Mouse (Mus musculus) limb, embryonic 10.5 days (tissue): ENCODE data around the gene Flcn. TPM values are rescaled to one million over a fixed set of nuclear protein-coding genes. Genes with fewer than 3 reads are reported as not detected.

ENCODE experiments used
- DNase-seq: peaks from one replicate; pipeline ENCODE4 v3.0.0-alpha.2; 2017; ENCODE audit warnings: low spot score
- H3K27ac ChIP-seq: fragments of 300-500 bp; sonication (generic); 2 replicates; pipeline ENCODE4 v1.5.1; 2016; ENCODE audit warnings: mild to moderate bottlenecking
- H3K27me3 ChIP-seq: fragments of 300-500 bp; sonication (generic); 2 replicates; pipeline ENCODE4 v1.6.1; 2016; ENCODE audit warnings: low read depth, mild to moderate bottlenecking; ENCODE audit not compliant: poor library complexity, severe bottlenecking
- H3K36me3 ChIP-seq: fragments of 300-500 bp; sonication (generic); 2 replicates; pipeline ENCODE4 v1.6.1; 2016; ENCODE audit warnings: mild to moderate bottlenecking, moderate library complexity
- H3K4me1 ChIP-seq: fragments of 300-500 bp; sonication (generic); 2 replicates; pipeline ENCODE4 v1.6.1; 2016
- H3K4me3 ChIP-seq: fragments of 300-500 bp; sonication (generic); 2 replicates; pipeline ENCODE4 v1.5.1; 2016; ENCODE audit warnings: mild to moderate bottlenecking, moderate library complexity
- H3K9me3 ChIP-seq: fragments of 300-500 bp; sonication (generic); replicated peaks from 2 replicates; pipeline ENCODE4 v1.6.1; 2016; ENCODE audit warnings: mild to moderate bottlenecking
- WGBS: fragments of 180-500 bp; shearing (Covaris S2); methylation state at CpG from one replicate; pipeline ENCODE4 v1.1.7; 2016; 5-methylcytosine and 5-hydroxymethylcytosine counted together
- polyA plus RNA-seq: library from polyadenylated mRNA; unstranded; fragments of >200 nt; fragmentation: Nextera tagmentation; extraction: Ambion mirVana; gene quantifications from 2 replicates; pipeline ENCODE4 v1.2.1, GENCODE M21; 2016

Flcn gene
- polyA plus RNA-seq, 1 experiment from 2014 or later: 36.6 TPM

DNA sequence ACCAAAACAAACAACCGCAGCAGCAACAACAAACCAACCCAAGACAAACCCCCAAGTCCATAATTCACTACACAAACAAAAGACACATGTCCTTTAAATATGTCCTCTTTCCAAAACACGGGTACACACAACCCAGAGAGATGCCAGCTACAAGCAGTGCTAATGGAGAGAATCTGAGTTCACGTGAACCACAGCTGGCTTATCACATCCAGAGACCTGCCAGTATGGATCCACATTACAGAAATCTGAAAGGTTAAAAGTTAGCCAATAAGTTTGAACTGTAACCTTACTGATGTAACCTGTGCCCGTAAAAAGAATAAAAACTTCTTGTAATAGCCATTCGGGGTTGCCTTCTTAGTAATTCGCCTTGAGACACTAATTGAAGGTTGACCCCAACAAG is 5.1 kb upstream of the Flcn start:
- peaks cover 6% of the 10 kb centered on the region for H3K4me1 ChIP-seq
- WGBS: 84% methylated on average over 6 of the region's 6 CpGs
- H3K27me3 ChIP-seq: no peaks in the 10 kb centered on the region
- H3K9me3 ChIP-seq: no peaks in the 10 kb centered on the region
- no peak overlapping the region for H3K4me3 ChIP-seq
- no peak overlapping the region for H3K27ac ChIP-seq
- no peak for DNase-seq
- H3K36me3 ChIP-seq: peaks cover 47% of the 10 kb centered on the region

DNA sequence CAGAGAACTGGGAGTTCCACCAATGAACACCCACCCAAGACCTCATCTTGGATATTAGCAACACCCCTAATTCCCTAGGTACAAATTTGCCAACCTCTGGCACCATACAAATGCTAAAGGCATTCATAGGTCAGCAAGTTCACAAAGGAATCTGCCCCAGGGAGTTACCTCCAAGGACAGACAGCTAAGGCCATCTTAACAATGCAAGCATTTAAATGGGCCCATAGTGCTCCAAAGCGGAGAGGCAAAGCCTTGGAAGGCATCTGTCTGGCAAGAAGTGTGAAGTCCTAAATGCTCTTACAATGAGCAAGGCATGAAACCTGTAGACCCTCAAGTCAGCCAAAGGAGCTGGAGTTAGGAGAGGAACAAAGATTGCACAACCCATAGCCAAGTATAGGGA is 4.5 kb upstream of the Flcn start:
- H3K4me1 ChIP-seq: peaks cover 10% of the 10 kb centered on the region
- H3K4me3 ChIP-seq: no peak overlapping the region
- no peaks in the 10 kb centered on the region for H3K27me3 ChIP-seq
- peaks cover 41% of the 10 kb centered on the region for H3K36me3 ChIP-seq
- H3K27ac ChIP-seq: no peak overlapping the region
- H3K9me3 ChIP-seq: no peaks in the 10 kb centered on the region
- WGBS: 93% methylated on average over 1 of the region's 1 CpGs
- DNase-seq: no peak

DNA sequence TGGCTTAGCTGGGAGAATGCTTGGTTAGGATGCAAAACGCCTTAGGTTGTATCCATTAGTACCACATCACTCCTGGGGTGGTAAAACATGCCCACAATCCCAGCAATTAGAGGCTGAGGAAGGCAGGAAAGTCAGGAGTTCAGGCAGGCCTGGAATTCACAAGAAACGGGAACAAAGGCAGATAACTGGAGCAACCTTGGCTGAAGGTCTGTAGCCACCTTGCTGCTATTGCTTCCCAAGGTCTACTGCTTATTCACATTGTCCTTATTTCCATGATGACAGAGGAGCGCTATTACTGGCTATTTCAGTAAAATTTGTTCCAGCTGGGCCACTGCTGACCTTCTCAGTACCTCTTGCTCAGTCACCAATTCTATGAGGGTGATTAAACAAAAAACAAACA is 3.5 kb upstream of the Flcn start:
- no peak overlapping the region for H3K27ac ChIP-seq
- no peak overlapping the region for H3K4me3 ChIP-seq
- no peak for DNase-seq
- peaks cover 31% of the 10 kb centered on the region for H3K36me3 ChIP-seq
- H3K27me3 ChIP-seq: no peaks in the 10 kb centered on the region
- 54% methylated on average over 3 of the region's 3 CpGs for WGBS
- peaks cover 20% of the 10 kb centered on the region for H3K4me1 ChIP-seq
- no peaks in the 10 kb centered on the region for H3K9me3 ChIP-seq

DNA sequence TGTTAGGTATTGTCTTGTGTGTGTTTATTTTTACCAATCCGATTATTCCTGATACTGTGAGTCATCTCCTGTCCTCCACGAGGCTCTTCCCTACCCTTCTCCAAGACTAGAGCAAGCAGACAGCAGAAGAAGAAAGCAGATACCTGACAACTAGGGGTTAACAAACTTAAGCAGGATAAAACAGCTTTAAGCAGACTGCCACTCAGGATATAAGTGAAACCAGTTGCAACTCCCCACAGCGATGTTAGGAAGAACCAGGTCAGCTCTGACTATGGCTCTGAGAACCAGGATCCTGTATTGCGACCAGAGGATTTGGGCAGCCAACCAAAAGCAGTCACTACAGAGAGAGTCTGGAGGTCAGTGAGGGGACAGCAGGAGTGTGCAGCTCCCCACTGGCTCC is 1.4 kb upstream of the Flcn start:
- H3K9me3 ChIP-seq: no peaks in the 10 kb centered on the region
- DNase-seq: no peak
- H3K36me3 ChIP-seq: peaks cover 26% of the 10 kb centered on the region
- H3K27me3 ChIP-seq: no peaks in the 10 kb centered on the region
- no peak overlapping the region for H3K4me3 ChIP-seq
- 0 out of 2 replicates have a peak overlapping the region, but pooled peaks have one; percentile 1 for H3K27ac ChIP-seq
- H3K4me1 ChIP-seq: peaks cover 20% of the 10 kb centered on the region
- 71% methylated on average over 4 of the region's 4 CpGs for WGBS

DNA sequence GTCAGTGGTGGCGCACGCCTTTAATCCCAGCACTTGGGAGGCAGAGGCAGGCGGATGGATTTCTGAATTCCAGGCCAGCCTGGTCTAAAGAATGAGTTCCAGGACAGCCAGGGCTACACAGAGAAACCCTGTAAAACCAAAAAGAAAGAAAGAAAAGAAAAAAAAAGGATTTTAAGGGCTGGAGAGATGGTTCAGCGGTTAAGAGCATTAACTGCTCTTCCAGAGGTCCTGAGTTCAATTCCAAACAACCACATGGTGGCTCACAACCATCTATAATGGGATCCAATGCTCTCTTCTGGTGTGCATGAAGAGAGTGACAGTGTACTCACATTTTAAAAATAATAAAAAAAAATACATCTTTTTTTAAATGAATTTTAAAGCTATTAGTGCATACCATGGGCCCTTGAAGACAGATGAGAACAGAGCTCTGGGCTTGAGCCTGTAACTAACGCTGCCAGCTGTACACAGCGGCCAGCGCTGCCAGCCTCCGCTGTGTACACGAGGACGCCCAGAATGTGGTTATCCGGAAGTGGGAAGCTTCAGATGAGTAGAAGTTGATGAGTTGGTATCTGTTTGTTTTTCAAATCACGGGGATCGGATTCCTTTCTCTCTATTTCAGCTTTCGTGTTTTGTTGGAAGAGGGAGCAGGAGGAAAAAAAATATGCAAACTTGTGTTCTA is 803 bp upstream of the Flcn start:
- Histone ChIP-seq H3K9me3 (no peaks in the 10 kb centered on the region), H3K36me3 (peaks cover 26% of the 10 kb centered on the region), H3K27me3 (no peaks in the 10 kb centered on the region), H3K4me3 (peak overlapping the region; percentile 86), H3K27ac (peak overlapping the region; percentile 100), H3K4me1 (peaks cover 20% of the 10 kb centered on the region)
- no peak for DNase-seq
- WGBS: 69% methylated on average over 14 of the region's 14 CpGs

DNA sequence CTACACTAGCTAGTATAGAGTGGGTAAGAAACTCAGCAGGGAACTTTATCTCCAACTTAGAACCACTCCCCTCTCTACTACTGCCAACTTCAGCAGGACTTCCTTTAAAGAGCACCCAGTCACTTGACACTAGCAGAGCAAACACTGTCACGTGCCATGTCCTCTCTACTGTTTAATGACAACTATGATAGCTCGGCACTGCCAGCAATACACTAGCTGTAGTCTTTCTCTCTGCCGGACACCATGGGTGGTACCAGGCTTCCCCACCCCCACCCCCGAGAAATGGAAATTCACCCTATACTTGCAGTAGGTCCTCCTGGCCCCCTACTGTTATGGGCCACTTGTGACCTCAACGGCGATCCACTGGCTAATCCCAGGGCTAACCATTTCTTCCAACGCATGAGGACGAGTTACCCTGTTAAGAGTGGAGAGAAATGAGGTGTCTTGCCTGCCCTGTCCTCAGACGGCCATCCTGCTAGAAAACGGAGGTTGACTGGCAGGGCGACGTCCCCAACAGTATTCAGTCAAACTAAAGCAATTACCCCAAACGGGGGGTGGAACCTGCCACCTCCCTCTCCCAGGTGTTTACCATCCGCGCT is 646 bp downstream of the Flcn start:
- DNase-seq: peak; percentile 33
- Histone ChIP-seq H3K27ac (peak overlapping the region; percentile 100), H3K27me3 (no peaks in the 10 kb centered on the region), H3K4me3 (peak overlapping the region; percentile 86), H3K36me3 (peaks cover 37% of the 10 kb centered on the region), H3K9me3 (no peaks in the 10 kb centered on the region), H3K4me1 (peaks cover 20% of the 10 kb centered on the region)
- WGBS: 2% methylated on average over 15 of the region's 15 CpGs

DNA sequence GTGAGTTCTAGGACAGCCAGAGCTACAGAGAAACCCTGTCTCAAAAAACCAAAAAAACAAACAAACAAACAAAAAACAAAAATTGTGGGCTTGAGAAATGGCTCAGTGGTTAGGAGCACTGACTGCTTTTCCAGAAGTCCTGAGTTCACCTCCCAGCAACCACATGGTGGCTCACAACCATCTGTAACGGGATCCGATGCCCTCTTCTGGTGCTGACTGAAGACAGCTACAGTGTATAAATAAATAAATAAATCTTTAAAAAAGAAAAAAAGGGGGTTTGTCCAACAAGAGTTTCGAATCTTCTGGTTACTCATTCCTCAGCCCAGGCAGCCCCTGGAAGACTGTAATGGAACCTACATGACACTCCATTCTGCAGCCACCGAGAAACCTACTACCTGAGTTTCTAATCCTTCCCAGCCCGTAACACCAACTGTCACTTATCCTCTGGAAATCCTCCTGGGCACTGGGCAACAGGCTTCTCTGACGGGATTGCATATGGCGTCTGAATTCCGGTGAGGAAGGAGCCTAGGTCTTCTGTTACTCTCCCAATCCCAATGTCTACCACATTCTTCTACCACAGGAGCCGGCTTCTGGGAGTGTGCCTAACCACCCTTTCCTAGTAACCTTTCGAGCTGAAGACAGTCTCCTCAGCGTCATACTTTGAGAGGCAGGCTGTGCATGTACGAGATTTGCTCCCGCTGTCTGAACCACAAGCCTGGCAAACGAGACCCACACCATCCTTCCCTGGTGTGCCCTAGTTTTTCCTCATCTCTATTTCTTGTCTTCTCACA is 1.5 kb downstream of the Flcn start:
- H3K36me3 ChIP-seq: peaks cover 45% of the 10 kb centered on the region
- H3K27me3 ChIP-seq: no peaks in the 10 kb centered on the region
- peak overlapping the region; percentile 86 for H3K4me3 ChIP-seq
- peaks cover 20% of the 10 kb centered on the region for H3K4me1 ChIP-seq
- 77% methylated on average over 14 of the region's 14 CpGs for WGBS
- 0 out of 2 replicates have a peak overlapping the region, but pooled peaks have one; percentile 100 for H3K27ac ChIP-seq
- no peak for DNase-seq
- H3K9me3 ChIP-seq: no peaks in the 10 kb centered on the region

DNA sequence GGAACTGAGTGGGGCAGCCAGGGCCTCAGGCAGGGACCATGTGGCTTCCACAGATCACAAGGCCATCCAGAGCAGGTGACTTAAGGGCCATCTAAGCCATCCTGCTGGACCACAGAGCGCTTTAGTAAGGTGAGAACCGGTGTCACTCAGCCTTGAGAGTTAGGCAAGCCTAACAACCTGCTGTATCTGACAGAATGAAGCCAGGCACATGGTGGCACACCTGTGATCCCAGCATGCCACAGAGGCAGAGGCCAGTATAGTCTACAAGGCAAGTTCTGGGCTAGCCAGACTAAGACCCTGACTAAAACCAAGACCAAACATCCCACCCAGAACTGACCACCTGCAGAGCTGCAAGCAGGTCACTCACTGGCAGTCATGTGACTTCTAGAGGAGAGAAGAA is 4.2 kb downstream of the Flcn start:
- H3K4me1 ChIP-seq: peaks cover 14% of the 10 kb centered on the region
- WGBS: 90% methylated on average over 2 of the region's 2 CpGs
- no peak overlapping the region for H3K27ac ChIP-seq
- no peaks in the 10 kb centered on the region for H3K9me3 ChIP-seq
- no peak overlapping the region for H3K4me3 ChIP-seq
- no peaks in the 10 kb centered on the region for H3K27me3 ChIP-seq
- no peak for DNase-seq
- H3K36me3 ChIP-seq: peaks cover 72% of the 10 kb centered on the region

DNA sequence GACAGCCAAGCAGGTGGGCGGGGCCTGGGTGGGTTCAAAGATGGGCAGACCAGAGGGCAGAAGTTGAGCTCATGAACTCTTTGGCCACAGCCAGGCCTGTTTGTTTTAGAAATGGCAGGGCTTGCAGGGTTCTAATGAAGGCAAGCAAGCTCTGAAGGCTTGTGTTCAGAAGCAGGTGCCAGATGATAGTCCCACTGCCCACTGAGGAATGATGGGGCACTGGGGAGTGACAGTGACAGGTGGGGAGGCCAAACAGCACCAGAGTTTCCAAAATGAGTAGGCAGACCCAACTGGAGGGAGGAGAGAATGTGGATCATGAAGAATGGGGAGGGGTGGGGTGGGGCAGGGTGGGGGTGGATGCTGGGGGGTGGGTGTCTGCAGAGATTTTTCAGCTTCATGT is 4.6 kb downstream of the Flcn start:
- H3K4me1 ChIP-seq: peaks cover 14% of the 10 kb centered on the region
- 95% methylated on average over 1 of the region's 1 CpGs for WGBS
- H3K4me3 ChIP-seq: no peak overlapping the region
- no peaks in the 10 kb centered on the region for H3K27me3 ChIP-seq
- peaks cover 76% of the 10 kb centered on the region for H3K36me3 ChIP-seq
- no peak for DNase-seq
- no peaks in the 10 kb centered on the region for H3K9me3 ChIP-seq
- H3K27ac ChIP-seq: no peak overlapping the region

DNA sequence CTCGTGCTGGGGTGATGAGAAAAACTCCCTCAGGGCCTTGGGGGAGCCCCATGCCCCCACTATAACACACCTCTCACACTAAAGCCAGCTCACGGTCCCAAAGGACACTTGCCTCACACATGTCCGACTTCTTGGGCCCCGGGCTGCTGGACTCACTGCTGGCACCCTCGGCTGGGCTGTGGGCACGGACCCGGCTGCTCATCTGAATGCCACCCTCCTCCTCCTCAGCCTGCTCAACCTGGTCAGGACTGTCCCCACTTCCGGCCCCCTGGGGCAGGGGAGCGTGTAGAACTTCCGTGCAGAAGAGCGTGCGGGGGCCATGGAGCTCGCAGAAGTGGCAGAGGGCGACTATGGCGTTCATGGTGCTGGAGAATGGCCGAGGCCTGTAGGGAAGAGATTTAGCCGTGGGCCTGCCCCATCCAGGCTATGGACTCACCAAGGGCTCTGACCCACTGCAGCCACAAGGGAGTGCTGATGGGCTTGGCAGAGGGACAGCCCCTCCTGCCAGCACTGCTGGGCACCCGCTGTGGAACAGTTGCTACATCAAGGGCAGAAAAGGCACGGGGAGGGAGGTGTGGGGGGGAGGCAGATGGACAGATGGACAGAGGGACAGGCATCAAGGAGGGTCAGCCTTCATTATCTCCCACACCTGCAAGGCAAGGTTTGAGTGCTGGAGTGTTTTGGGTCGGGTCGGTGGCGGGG is 5.3 kb downstream of the Flcn start:
- Histone ChIP-seq H3K9me3 (no peaks in the 10 kb centered on the region), H3K4me1 (peaks cover 12% of the 10 kb centered on the region), H3K4me3 (peak overlapping the region; percentile 13; the same call in 1 of the 2 replicates), H3K36me3 (peaks cover 83% of the 10 kb centered on the region), H3K27me3 (no peaks in the 10 kb centered on the region), H3K27ac (no peak overlapping the region)
- WGBS: 91% methylated on average over 22 of the region's 22 CpGs
- no peak for DNase-seq

DNA sequence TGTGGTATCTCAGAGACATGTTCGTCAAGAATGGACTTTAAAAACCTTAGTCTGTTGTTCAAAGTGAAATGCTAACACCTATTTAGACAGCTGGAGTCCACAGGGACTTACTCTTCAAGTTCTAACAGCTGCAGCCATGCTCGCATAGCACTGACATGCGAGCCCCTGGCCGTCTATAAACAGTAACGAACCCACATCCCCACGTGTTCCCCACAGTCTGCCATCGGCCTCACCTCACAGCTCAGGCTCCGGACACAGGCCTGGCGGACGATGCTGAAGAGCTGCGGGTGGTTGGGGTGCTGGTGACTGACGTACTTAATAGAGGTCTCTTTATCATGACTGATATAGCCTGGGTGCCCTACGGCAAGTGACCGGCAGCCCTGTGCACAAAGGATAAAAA is 6.3 kb downstream of the Flcn start:
- peaks cover 2% of the 10 kb centered on the region for H3K4me1 ChIP-seq
- H3K9me3 ChIP-seq: no peaks in the 10 kb centered on the region
- no peak overlapping the region for H3K4me3 ChIP-seq
- WGBS: 92% methylated on average over 14 of the region's 14 CpGs
- DNase-seq: no peak
- H3K36me3 ChIP-seq: peaks cover 93% of the 10 kb centered on the region
- H3K27me3 ChIP-seq: no peaks in the 10 kb centered on the region
- H3K27ac ChIP-seq: no peak overlapping the region

DNA sequence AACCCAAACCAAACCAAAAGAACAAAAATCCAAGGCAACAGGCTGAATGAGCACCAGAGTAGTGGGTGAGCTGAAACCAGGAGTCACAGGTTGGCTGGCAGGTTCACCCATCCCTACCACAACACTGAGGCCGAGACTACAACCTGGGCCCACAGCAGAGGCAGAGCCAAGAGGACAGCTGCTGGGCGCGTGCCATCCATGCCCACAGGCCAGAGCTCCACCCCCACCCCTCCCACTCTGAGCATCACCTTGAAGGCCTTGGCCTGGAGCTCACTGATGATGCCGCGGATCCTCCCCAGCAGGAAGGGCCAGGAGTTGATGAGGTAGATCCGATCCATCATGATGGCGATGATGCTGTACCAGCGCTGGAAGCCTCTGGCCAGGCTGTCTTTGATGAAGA is 7.9 kb downstream of the Flcn start:
- peaks cover 100% of the 10 kb centered on the region for H3K36me3 ChIP-seq

DNA sequence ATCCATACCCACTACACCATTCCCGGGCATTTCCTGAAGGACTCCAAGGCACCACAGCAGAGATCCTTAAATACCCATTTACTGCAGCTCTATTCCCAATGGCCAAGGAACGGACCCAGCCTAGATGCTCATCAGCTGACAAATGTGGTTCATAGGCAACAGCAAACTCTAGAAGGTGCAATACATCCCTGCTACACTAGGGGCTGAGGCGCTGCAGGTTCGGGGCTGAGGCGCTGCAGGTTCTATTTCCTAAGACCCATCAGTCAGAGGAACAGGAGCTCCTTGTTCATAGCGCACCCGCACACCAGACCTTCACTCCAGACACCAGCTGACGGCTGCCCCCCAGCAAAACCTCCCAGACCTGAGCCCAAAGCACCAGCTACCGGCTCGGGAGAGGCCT is 9.4 kb downstream of the Flcn start:
- 94% methylated on average over 10 of the region's 10 CpGs for WGBS
- Histone ChIP-seq H3K4me1 (no peaks in the 10 kb centered on the region), H3K4me3 (no peak overlapping the region), H3K36me3 (peaks cover 100% of the 10 kb centered on the region), H3K27me3 (no peaks in the 10 kb centered on the region), H3K27ac (no peak overlapping the region), H3K9me3 (no peaks in the 10 kb centered on the region)
- DNase-seq: no peak

More for the DNA sequence above, 7.9 kb downstream of the Flcn start:
- no peak overlapping the region for H3K4me3 ChIP-seq
- H3K27ac ChIP-seq: no peak overlapping the region
- 97% methylated on average over 8 of the region's 8 CpGs for WGBS
- H3K27me3 ChIP-seq: no peaks in the 10 kb centered on the region
- DNase-seq: no peak
- H3K4me1 ChIP-seq: no peaks in the 10 kb centered on the region
- H3K9me3 ChIP-seq: no peaks in the 10 kb centered on the region
